Mouse (Mus musculus): ENCODE results near the gene Mrpl57.

- no peak for TF ChIP-seq POLR2A (IDR thresholded peaks at IDR 0.05; ENCODE audit: control insufficient read depth, low read depth, low read length)
- TF ChIP-seq CTCF (IDR thresholded peaks at IDR 0.05; ENCODE audit: control insufficient read depth, insufficient read depth, insufficient replicate concordance, low read depth, low read length), result no peak
These were observed 17.5 kb upstream of the Mrpl57 start for GRCm38 (mm10) chr14:57808558-57808957.

All from testis, adult 2 months (tissue).